Mouse (Mus musculus) liver, postnatal 0 days (tissue): Measurements from ENCODE around the gene Crhr2.

Source experiments
- CTCF ChIP-seq: sonication (generic); IDR thresholded peaks from 2 replicates; pipeline ENCODE4 v1.5.1; 2016; ENCODE audit warnings: antibody characterized with exemption, low read depth
- EP300 ChIP-seq: IDR thresholded peaks from 2 replicates; pipeline ENCODE4 v1.6.1; 2016; ENCODE audit warnings: antibody characterized with exemption, low read depth, mild to moderate bottlenecking

DNA sequence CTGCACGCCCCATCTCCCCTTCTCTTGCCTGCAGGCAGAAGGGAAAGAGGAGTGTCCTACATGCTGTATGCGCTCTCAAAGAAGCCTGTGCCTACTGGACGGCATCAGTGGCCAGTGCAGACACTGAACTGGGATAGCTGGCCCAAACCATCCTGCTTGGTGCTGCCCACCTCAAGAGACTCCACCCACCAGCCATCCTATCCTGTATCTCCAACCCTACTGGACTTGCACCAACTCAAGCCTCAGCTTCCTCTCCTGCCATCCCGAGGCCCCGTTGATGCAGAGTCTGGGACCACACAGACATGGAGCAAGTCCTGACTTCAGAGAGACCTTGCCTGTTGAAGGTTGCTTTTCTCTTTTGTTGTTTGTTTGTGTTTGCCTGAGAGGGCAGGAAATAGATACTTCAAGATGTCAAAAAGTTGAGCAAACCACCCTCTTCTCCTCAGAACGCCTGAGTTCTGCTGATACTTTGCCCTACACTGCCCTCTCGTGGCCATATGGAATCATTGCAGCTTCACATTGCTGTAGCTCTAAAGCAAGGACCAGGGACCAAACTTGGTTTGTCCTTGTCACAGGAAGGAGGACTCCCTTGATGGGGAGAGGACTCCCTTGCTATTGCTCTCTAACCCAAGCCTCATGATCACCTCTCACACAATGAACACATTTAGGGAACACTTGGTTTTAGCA lies 34.1 kb upstream of the Crhr2 start:
- no peak for TF ChIP-seq EP300
- peak; percentile 97 for TF ChIP-seq CTCF
